Mouse (Mus musculus): ENCODE data around the gene Hmgcs1.

GRCm38 (mm10) chr13:119754635-119755020 lies 64.4 kb downstream of the Hmgcs1 start:
- TF ChIP-seq POLR2A (IDR thresholded peaks at IDR 0.05; ENCODE audit: low read depth, low read length) (no peak), CTCF (IDR thresholded peaks at IDR 0.05; ENCODE audit: borderline replicate concordance, insufficient read depth, low read length) (no peak)

Data from embryonic fibroblast, embryonic 13.5 days (primary cell).